Mouse (Mus musculus) hindbrain, embryonic 14.5 days (tissue): ENCODE results near the gene Olfr781. TPM values are rescaled to one million over a fixed set of nuclear protein-coding genes. Genes with fewer than 3 reads are reported as not detected.

Source experiments
- polyA plus RNA-seq: library from polyadenylated mRNA; unstranded; fragments of >200 nt; fragmentation: Nextera tagmentation; extraction: Ambion mirVana; gene quantifications from 2 replicates; pipeline ENCODE4 v1.2.1, GENCODE M21; 2014

Olfr781 gene
- polyA plus RNA-seq, 1 experiment from 2014 or later = not detected

Other genes with a start within 250 kb of the Olfr781 start
- not detected in 2 replicates for gene Olfr767, start 245.9 kb upstream of the Olfr781 start, polyA plus RNA-seq
- not detected in 2 replicates for gene Olfr768, start 229.5 kb upstream of the Olfr781 start, polyA plus RNA-seq
- gene Olfr769, start 211.0 kb upstream of the Olfr781 start, polyA plus RNA-seq = not detected in 2 replicates
- gene Olfr770, start 189.9 kb upstream of the Olfr781 start, polyA plus RNA-seq = not detected in 2 replicates
- gene Olfr771, start 164.1 kb upstream of the Olfr781 start, polyA plus RNA-seq = not detected in 2 replicates
- not detected in 2 replicates for gene Olfr772, start 150.9 kb upstream of the Olfr781 start, polyA plus RNA-seq
- gene Olfr773, start 141.4 kb upstream of the Olfr781 start, polyA plus RNA-seq = not detected in 2 replicates
- not detected in 2 replicates for gene Olfr774, start 92.7 kb upstream of the Olfr781 start, polyA plus RNA-seq
- not detected in 2 replicates for gene Olfr775, start 80.4 kb upstream of the Olfr781 start, polyA plus RNA-seq
- gene Olfr776, start 69.7 kb upstream of the Olfr781 start, polyA plus RNA-seq = not detected in 2 replicates
- gene Olfr777, start 57.4 kb upstream of the Olfr781 start, polyA plus RNA-seq = not detected in 2 replicates
- gene Olfr780, start 10.7 kb upstream of the Olfr781 start, polyA plus RNA-seq = not detected in 2 replicates
- gene Olfr782, start 20.0 kb downstream of the Olfr781 start, polyA plus RNA-seq = not detected in 2 replicates
- 0.09 and 0.10 TPM in 2 replicates for gene Olfr784, start 55.2 kb downstream of the Olfr781 start, polyA plus RNA-seq
- not detected in 2 replicates for gene Olfr785, start 76.6 kb downstream of the Olfr781 start, polyA plus RNA-seq
- not detected in 2 replicates for gene Olfr786, start 98.5 kb downstream of the Olfr781 start, polyA plus RNA-seq
- gene Olfr787, start 133.0 kb downstream of the Olfr781 start, polyA plus RNA-seq = not detected in 2 replicates
- gene Olfr788, start 142.1 kb downstream of the Olfr781 start, polyA plus RNA-seq = not detected in 2 replicates
- not detected in 2 replicates for gene Olfr789, start 155.9 kb downstream of the Olfr781 start, polyA plus RNA-seq
- gene Olfr790, start 169.6 kb downstream of the Olfr781 start, polyA plus RNA-seq = not detected in 2 replicates
- gene Olfr791, start 192.9 kb downstream of the Olfr781 start, polyA plus RNA-seq = not detected in 2 replicates
- not detected in 2 replicates for gene Olfr792, start 210.3 kb downstream of the Olfr781 start, polyA plus RNA-seq
- gene Olfr794, start 238.8 kb downstream of the Olfr781 start, polyA plus RNA-seq = not detected in 2 replicates